Mouse (Mus musculus): Measurements from ENCODE around the gene Dapk2.

- TF ChIP-seq CTCF (conservative IDR thresholded peaks at IDR 0.05; ENCODE audit: insufficient read depth, insufficient read length, low read depth, low read length): no peak
- no peak for TF ChIP-seq POLR2A (IDR thresholded peaks at IDR 0.05; ENCODE audit: low read depth, low read length)
Observed at GRCm38 (mm10) chr9:66120106-66120505, 37.9 kb upstream of the Dapk2 start.
